Mouse (Mus musculus) heart, adult 2 months (tissue): ENCODE measurements at regions not wholly inside any gene's neighbourhood (a gene's known extent, or its start where the extent isn't known, plus 50 kb on each side); places are given as distances from the start of the nearest gene placed in this dataset.

Source experiments
- CTCF ChIP-seq: fragments of 200-600 bp; IDR thresholded peaks from 2 replicates; pipeline ENCODE4 v1.8.1; 2022; ENCODE audit warnings: antibody characterized with exemption, mild to moderate bottlenecking, moderate library complexity
- EP300 ChIP-seq: fragments of 200-500 bp; IDR thresholded peaks from 2 replicates; pipeline ENCODE4 v1.6.1; 2011; ENCODE audit warnings: low read depth, low read length, control low read depth; ENCODE audit not compliant: insufficient read depth
- POLR2A ChIP-seq: fragments of 200-500 bp; IDR thresholded peaks from 2 replicates; pipeline ENCODE4 v1.6.1; 2011; ENCODE audit warnings: mild to moderate bottlenecking, low read depth, low read length, control low read depth; ENCODE audit not compliant: insufficient read depth

- TF ChIP-seq CTCF (no peak), EP300 (no peak), POLR2A (no peak)
Measured at GRCm38 (mm10) chr3:60273744-60274143, 192.1 kb downstream of the Sucnr1 start.
